Mouse (Mus musculus) forebrain, embryonic 16.5 days (tissue): ENCODE results near the gene Hoxd11. TPM values are rescaled to one million over a fixed set of nuclear protein-coding genes. Genes with fewer than 3 reads are reported as not detected.

Experiments used
- ATAC-seq: fragments of 200-750 bp; cut with Nextera tagmentation; 2 replicates; pipeline ENCODE4 v1.8.0; 2017; ENCODE audit warnings: mild to moderate bottlenecking, moderate library complexity
- H3K27ac ChIP-seq: fragments of 300-500 bp; sonication (generic); 2 replicates; pipeline ENCODE4 v1.5.1; 2014; ENCODE audit warnings: low read length, control low read depth
- H3K27me3 ChIP-seq: fragments of 300-500 bp; sonication (generic); replicated peaks from 2 replicates; pipeline ENCODE4 v1.6.1; 2014; ENCODE audit warnings: low read length; ENCODE audit not compliant: control insufficient read depth, insufficient read depth
- H3K36me3 ChIP-seq: fragments of 300-500 bp; sonication (generic); 2 replicates; pipeline ENCODE4 v1.6.1; 2014; ENCODE audit not compliant: control insufficient read depth, insufficient read depth
- H3K4me1 ChIP-seq: fragments of 300-500 bp; sonication (generic); replicated peaks from 2 replicates; pipeline ENCODE4 v1.6.1; 2014; ENCODE audit warnings: low read length; ENCODE audit not compliant: control insufficient read depth, insufficient read depth
- H3K4me2 ChIP-seq: fragments of 300-500 bp; sonication (generic); 2 replicates; pipeline ENCODE4 v1.6.1; 2014; ENCODE audit warnings: mild to moderate bottlenecking, low read length, control low read depth
- H3K4me3 ChIP-seq: fragments of 300-500 bp; sonication (generic); replicated peaks from 2 replicates; pipeline ENCODE4 v1.5.1; 2014; ENCODE audit warnings: mild to moderate bottlenecking, low read length, control low read depth
- H3K9ac ChIP-seq: fragments of 300-500 bp; sonication (generic); replicated peaks from 2 replicates; pipeline ENCODE4 v1.6.1; 2014; ENCODE audit warnings: low read depth, low read length, control low read depth
- H3K9me3 ChIP-seq: fragments of 300-500 bp; sonication (generic); 2 replicates; pipeline ENCODE4 v1.6.1; 2016; ENCODE audit warnings: low read length; ENCODE audit not compliant: control insufficient read depth
- WGBS: fragments of 180-500 bp; shearing (Covaris S2); extraction: QIAGEN DNeasy Blood & Tissue Kit; methylation state at CpG from one replicate; pipeline ENCODE4 v1.1.7; 2014; 5-methylcytosine and 5-hydroxymethylcytosine counted together
- polyA plus RNA-seq: library from polyadenylated mRNA; unstranded; fragments of >200 nt; fragmentation: Nextera tagmentation; extraction: Ambion mirVana; gene quantifications from 2 replicates; pipeline ENCODE4 v1.2.1, GENCODE M21; 2015

The Hoxd11 gene
- polyA plus RNA-seq, 1 experiment from 2014 or later: not detected

GRCm38 (mm10) chr2:74724244-74725015, 45.1 kb downstream of the Hoxd11 start:
- WGBS: 7% methylated on average over 7 of the region's 7 CpGs
- peaks cover 95% of the 10 kb centered on the region for H3K27me3 ChIP-seq
- H3K36me3 ChIP-seq: no peaks in the 10 kb centered on the region
- no peak for ATAC-seq
- no peak overlapping the region for H3K4me3 ChIP-seq
- H3K27ac ChIP-seq: no peak overlapping the region
- H3K4me2 ChIP-seq: no peak overlapping the region
- no peaks in the 10 kb centered on the region for H3K4me1 ChIP-seq
- no peaks in the 10 kb centered on the region for H3K9me3 ChIP-seq
- no peak overlapping the region for H3K9ac ChIP-seq

GRCm38 (mm10) chr2:74725171-74725570, 45.8 kb downstream of the Hoxd11 start:
- no peak overlapping the region for H3K4me2 ChIP-seq
- no peaks in the 10 kb centered on the region for H3K36me3 ChIP-seq
- no peak overlapping the region for H3K9ac ChIP-seq
- peaks cover 93% of the 10 kb centered on the region for H3K27me3 ChIP-seq
- H3K9me3 ChIP-seq: no peaks in the 10 kb centered on the region
- no peaks in the 10 kb centered on the region for H3K4me1 ChIP-seq
- no peak overlapping the region for H3K4me3 ChIP-seq
- no peak overlapping the region for H3K27ac ChIP-seq
- WGBS: under 1% methylated on average over 17 of the region's 17 CpGs
- ATAC-seq: no peak

GRCm38 (mm10) chr2:74726551-74726950, 47.2 kb downstream of the Hoxd11 start, which contains the start of gene Gm28230:
Gene Gm28230, plus strand, starts transcription at chr2:74726728.
- no peaks in the 10 kb centered on the region for H3K9me3 ChIP-seq
- no peak within 1 kb of the TSS for H3K9ac ChIP-seq
- H3K27me3 ChIP-seq: peaks cover 92% of the 10 kb centered on the region
- WGBS: 0% methylated on average over 5 of the region's 5 CpGs
- no peaks in the 10 kb centered on the region for H3K36me3 ChIP-seq
- H3K4me2 ChIP-seq: no peak within 1 kb of the TSS
- no peaks in the 10 kb centered on the region for H3K4me1 ChIP-seq
- H3K4me3 ChIP-seq: no peak within 1 kb of the TSS
- no peak for ATAC-seq
- H3K27ac ChIP-seq: no peak within 1 kb of the TSS

GRCm38 (mm10) chr2:74726973-74727639, 47.7 kb downstream of the Hoxd11 start:
- H3K27me3 ChIP-seq: peaks cover 92% of the 10 kb centered on the region
- WGBS: under 1% methylated on average over 43 of the region's 43 CpGs
- no peak overlapping the region for H3K9ac ChIP-seq
- no peaks in the 10 kb centered on the region for H3K36me3 ChIP-seq
- H3K4me1 ChIP-seq: no peaks in the 10 kb centered on the region
- no peaks in the 10 kb centered on the region for H3K9me3 ChIP-seq
- H3K4me2 ChIP-seq: no peak overlapping the region
- no peak for ATAC-seq
- H3K27ac ChIP-seq: no peak overlapping the region
- no peak overlapping the region for H3K4me3 ChIP-seq

- H3K4me3 ChIP-seq: no peak overlapping the region
Observed at GRCm38 (mm10) chr2:74727640-74728302, 48.4 kb downstream of the Hoxd11 start.

GRCm38 (mm10) chr2:74728303-74728680, 48.9 kb downstream of the Hoxd11 start:
- Histone ChIP-seq H3K27ac (no peak overlapping the region), H3K9ac (no peak overlapping the region), H3K27me3 (peaks cover 89% of the 10 kb centered on the region), H3K36me3 (no peaks in the 10 kb centered on the region), H3K4me1 (no peaks in the 10 kb centered on the region), H3K9me3 (no peaks in the 10 kb centered on the region), H3K4me3 (no peak overlapping the region), H3K4me2 (no peak overlapping the region)
- WGBS: 3% methylated on average over 13 of the region's 13 CpGs
- no peak for ATAC-seq

More at GRCm38 (mm10) chr2:74727640-74728302, 48.4 kb downstream of the Hoxd11 start:
- no peaks in the 10 kb centered on the region for H3K9me3 ChIP-seq
- ATAC-seq: no peak
- no peaks in the 10 kb centered on the region for H3K4me1 ChIP-seq
- H3K36me3 ChIP-seq: no peaks in the 10 kb centered on the region
- H3K27ac ChIP-seq: no peak overlapping the region
- no peak overlapping the region for H3K9ac ChIP-seq
- H3K27me3 ChIP-seq: peaks cover 92% of the 10 kb centered on the region
- WGBS: 2% methylated on average over 25 of the region's 25 CpGs
- H3K4me2 ChIP-seq: no peak overlapping the region

GRCm38 (mm10) chr2:74730331-74730730, 51.0 kb downstream of the Hoxd11 start:
- Histone ChIP-seq H3K27me3 (peaks cover 84% of the 10 kb centered on the region), H3K4me2 (no peak overlapping the region), H3K4me3 (no peak overlapping the region), H3K4me1 (no peaks in the 10 kb centered on the region), H3K27ac (no peak overlapping the region), H3K9me3 (no peaks in the 10 kb centered on the region), H3K9ac (no peak overlapping the region), H3K36me3 (no peaks in the 10 kb centered on the region)
- ATAC-seq: no peak
- 3% methylated on average over 8 of the region's 8 CpGs for WGBS

- H3K4me1 ChIP-seq: peaks cover 2% of the 10 kb centered on the region; the same call in 1 of the 2 replicates
Observed at GRCm38 (mm10) chr2:74731055-74731454, 51.7 kb downstream of the Hoxd11 start.

GRCm38 (mm10) chr2:74731799-74732512, 52.6 kb downstream of the Hoxd11 start:
- Histone ChIP-seq H3K27me3 (peaks cover 84% of the 10 kb centered on the region), H3K9ac (no peak overlapping the region), H3K36me3 (no peaks in the 10 kb centered on the region), H3K4me1 (peaks cover 4% of the 10 kb centered on the region; the same call in 1 of the 2 replicates), H3K4me3 (no peak overlapping the region), H3K27ac (no peak overlapping the region), H3K9me3 (no peaks in the 10 kb centered on the region), H3K4me2 (no peak overlapping the region)
- ATAC-seq: no peak
- WGBS: 4% methylated on average over 9 of the region's 9 CpGs

More at GRCm38 (mm10) chr2:74731055-74731454, 51.7 kb downstream of the Hoxd11 start:
- H3K36me3 ChIP-seq: no peaks in the 10 kb centered on the region
- H3K4me3 ChIP-seq: no peak overlapping the region
- peaks cover 85% of the 10 kb centered on the region for H3K27me3 ChIP-seq
- ATAC-seq: no peak
- H3K4me2 ChIP-seq: no peak overlapping the region
- H3K9me3 ChIP-seq: no peaks in the 10 kb centered on the region
- H3K9ac ChIP-seq: no peak overlapping the region
- H3K27ac ChIP-seq: no peak overlapping the region
